Mouse (Mus musculus): ENCODE measurements around the gene Lmtk3. TPM values are rescaled to one million over a fixed set of nuclear protein-coding genes. Genes with fewer than 3 reads are reported as not detected.
A peak's percentile ranks its signal among the peaks of the same experiment; 100 is the strongest.

The Lmtk3 gene
- polyA plus RNA-seq, 1 experiment from 2014 or later = 1.1 TPM

- no peaks in the 10 kb centered on the region for H3K36me3 ChIP-seq (ENCODE audit: control insufficient read depth, insufficient read depth, low read length)
- no peaks in the 10 kb centered on the region for H3K9me3 ChIP-seq (ENCODE audit: control insufficient read depth, low read length)
- H3K9ac ChIP-seq (ENCODE audit: low read length) = 0 out of 2 replicates have a peak overlapping the region, but pooled peaks have one; percentile 63
- 45% methylated on average over 7 of the region's 7 CpGs for WGBS
- H3K27ac ChIP-seq (replicated peaks in 1 of 2; ENCODE audit: control insufficient read depth in 1 of 2, insufficient read depth in 1 of 2, low read depth in 2 of 2, low read length in 2 of 2) = no peak overlapping the region
- peak overlapping the region; percentile 83 for H3K4me2 ChIP-seq (ENCODE audit: low read length)
- no peak for ATAC-seq (ENCODE audit: insufficient number of reproducible peaks, insufficient read depth, low FRiP score, low read depth)
- peaks cover 4 to 18% of the 10 kb centered on the region in 2 experiments; a peak in 3 of 4 replicates for H3K4me1 ChIP-seq (ENCODE audit: control insufficient read depth in 2 of 2, insufficient read depth in 2 of 2, low read length in 2 of 2)
- H3K27me3 ChIP-seq (ENCODE audit: control insufficient read depth, insufficient read depth, low read length) = peaks cover 64% of the 10 kb centered on the region
- H3K4me3 ChIP-seq (ENCODE audit: control insufficient read depth in 1 of 2, insufficient read depth in 1 of 2, low read depth in 1 of 2, low read length in 2 of 2) = peak overlapping the region in 1 of 2 experiments; percentile 43; a peak in 2 of 4 replicates
Observed at GRCm38 (mm10) chr7:45798931-45799330, 15.4 kb downstream of the Lmtk3 start.

- H3K9ac ChIP-seq (ENCODE audit: low read length) = no peak overlapping the region
- WGBS = 42% methylated on average over 7 of the region's 7 CpGs
Observed at GRCm38 (mm10) chr7:45800001-45800400, 16.5 kb downstream of the Lmtk3 start.

GRCm38 (mm10) chr7:45800546-45801204, 17.1 kb downstream of the Lmtk3 start:
- H3K9me3 ChIP-seq (ENCODE audit: control insufficient read depth, low read length) = no peaks in the 10 kb centered on the region
- no peak overlapping the region for H3K27ac ChIP-seq (replicated peaks in 1 of 2; ENCODE audit: control insufficient read depth in 1 of 2, insufficient read depth in 1 of 2, low read depth in 2 of 2, low read length in 2 of 2)
- H3K27me3 ChIP-seq (ENCODE audit: control insufficient read depth, insufficient read depth, low read length) = peaks cover 51% of the 10 kb centered on the region
- 5% methylated on average over 24 of the region's 25 CpGs for WGBS
- peak overlapping the region; percentile 25; the same call in 1 of the 2 replicates for H3K9ac ChIP-seq (ENCODE audit: low read length)
- ATAC-seq (ENCODE audit: insufficient number of reproducible peaks, insufficient read depth, low FRiP score, low read depth) = peak; percentile 24; the same call in 1 of the 2 replicates
- H3K4me2 ChIP-seq (ENCODE audit: low read length) = peak overlapping the region; percentile 61
- peak overlapping the region in 1 of 2 experiments; percentile 13; a peak in 1 of 4 replicates for H3K4me3 ChIP-seq (ENCODE audit: control insufficient read depth in 1 of 2, insufficient read depth in 1 of 2, low read depth in 1 of 2, low read length in 2 of 2)
- peaks cover 4 to 18% of the 10 kb centered on the region in 2 experiments; a peak in 3 of 4 replicates for H3K4me1 ChIP-seq (ENCODE audit: control insufficient read depth in 2 of 2, insufficient read depth in 2 of 2, low read length in 2 of 2)
- H3K36me3 ChIP-seq (ENCODE audit: control insufficient read depth, insufficient read depth, low read length) = no peaks in the 10 kb centered on the region

More at GRCm38 (mm10) chr7:45800001-45800400, 16.5 kb downstream of the Lmtk3 start:
- no peak overlapping the region for H3K27ac ChIP-seq (replicated peaks in 1 of 2; ENCODE audit: control insufficient read depth in 1 of 2, insufficient read depth in 1 of 2, low read depth in 2 of 2, low read length in 2 of 2)
- no peaks in the 10 kb centered on the region for H3K9me3 ChIP-seq (ENCODE audit: control insufficient read depth, low read length)
- peak overlapping the region; percentile 61 for H3K4me2 ChIP-seq (ENCODE audit: low read length)
- peaks cover 54% of the 10 kb centered on the region for H3K27me3 ChIP-seq (ENCODE audit: control insufficient read depth, insufficient read depth, low read length)
- H3K36me3 ChIP-seq (ENCODE audit: control insufficient read depth, insufficient read depth, low read length) = no peaks in the 10 kb centered on the region
- H3K4me1 ChIP-seq (ENCODE audit: control insufficient read depth in 2 of 2, insufficient read depth in 2 of 2, low read length in 2 of 2) = peaks cover 4 to 18% of the 10 kb centered on the region in 2 experiments; a peak in 3 of 4 replicates
- H3K4me3 ChIP-seq (ENCODE audit: control insufficient read depth in 1 of 2, insufficient read depth in 1 of 2, low read depth in 1 of 2, low read length in 2 of 2) = 0 out of 4 replicates have a peak overlapping the region, but pooled peaks of 1 of the 2 experiments have one; percentile 13
- ATAC-seq (ENCODE audit: insufficient number of reproducible peaks, insufficient read depth, low FRiP score, low read depth) = no peak

DNA sequence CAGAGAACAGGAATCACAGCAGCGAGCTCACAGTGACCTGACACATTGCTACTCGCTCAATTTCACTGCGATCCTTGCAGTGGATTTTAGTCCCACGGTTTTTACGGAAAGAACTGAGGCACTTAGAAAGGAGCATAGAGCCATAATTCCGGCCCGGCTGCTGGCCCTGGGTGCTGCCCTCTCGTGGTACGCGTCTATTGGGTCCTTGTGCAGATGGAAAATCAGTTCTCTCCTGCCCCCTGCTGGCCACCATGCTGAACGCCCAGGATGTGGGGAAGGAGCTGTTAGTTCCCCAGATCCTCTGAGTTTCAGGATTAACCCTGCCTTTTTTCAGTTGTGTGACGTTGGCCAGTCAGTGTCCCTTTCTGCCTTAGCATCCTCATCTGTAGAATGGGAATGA, 17.8 kb downstream of the Lmtk3 start:
- Histone ChIP-seq H3K27me3 (ENCODE audit: control insufficient read depth, insufficient read depth, low read length) (peaks cover 46% of the 10 kb centered on the region), H3K9me3 (ENCODE audit: control insufficient read depth, low read length) (no peaks in the 10 kb centered on the region), H3K9ac (ENCODE audit: low read length) (no peak overlapping the region), H3K4me2 (ENCODE audit: low read length) (peak overlapping the region; percentile 61), H3K4me3 (ENCODE audit: control insufficient read depth in 1 of 2, insufficient read depth in 1 of 2, low read depth in 1 of 2, low read length in 2 of 2) (0 out of 4 replicates have a peak overlapping the region, but pooled peaks of 1 of the 2 experiments have one; percentile 13), H3K4me1 (ENCODE audit: control insufficient read depth in 2 of 2, insufficient read depth in 2 of 2, low read length in 2 of 2) (peaks cover 4 to 18% of the 10 kb centered on the region in 2 experiments; a peak in 3 of 4 replicates), H3K27ac (replicated peaks in 1 of 2; ENCODE audit: control insufficient read depth in 1 of 2, insufficient read depth in 1 of 2, low read depth in 2 of 2, low read length in 2 of 2) (no peak overlapping the region), H3K36me3 (ENCODE audit: control insufficient read depth, insufficient read depth, low read length) (peaks cover 3% of the 10 kb centered on the region)
- ATAC-seq (ENCODE audit: insufficient number of reproducible peaks, insufficient read depth, low FRiP score, low read depth) = no peak
- under 1% methylated on average over 12 of the region's 12 CpGs for whole genome bisulfite sequencing

DNA sequence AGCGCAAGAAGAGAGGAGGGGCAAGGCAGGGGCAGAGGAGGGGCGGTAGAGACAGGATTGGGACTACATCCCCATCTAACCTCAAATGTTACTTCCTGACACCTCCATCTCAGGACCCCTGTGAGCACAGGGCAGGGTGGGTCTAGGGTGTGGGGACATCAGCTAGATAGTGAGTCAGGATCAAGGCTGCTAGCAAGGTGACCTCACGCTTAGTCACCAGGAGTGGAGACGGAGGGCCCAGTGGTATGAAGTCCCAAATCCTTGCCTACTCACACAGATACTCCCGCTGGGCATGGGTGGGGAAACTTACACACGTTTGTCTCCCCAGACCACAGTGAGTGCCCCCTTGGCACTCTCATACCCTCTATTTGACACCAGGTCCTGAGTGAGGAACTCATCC, 19.0 kb downstream of the Lmtk3 start:
- H3K27ac ChIP-seq (replicated peaks in 1 of 2; ENCODE audit: control insufficient read depth in 1 of 2, insufficient read depth in 1 of 2, low read depth in 2 of 2, low read length in 2 of 2) = no peak overlapping the region
- peaks cover 15% of the 10 kb centered on the region for H3K36me3 ChIP-seq (ENCODE audit: control insufficient read depth, insufficient read depth, low read length)
- H3K9ac ChIP-seq (ENCODE audit: low read length) = no peak overlapping the region
- no peak overlapping the region for H3K4me2 ChIP-seq (ENCODE audit: low read length)
- 86% methylated on average over 6 of the region's 6 CpGs for WGBS
- peaks cover 34% of the 10 kb centered on the region for H3K27me3 ChIP-seq (ENCODE audit: control insufficient read depth, insufficient read depth, low read length)
- peaks cover 4 to 18% of the 10 kb centered on the region in 2 experiments; a peak in 3 of 4 replicates for H3K4me1 ChIP-seq (ENCODE audit: control insufficient read depth in 2 of 2, insufficient read depth in 2 of 2, low read length in 2 of 2)
- no peak overlapping the region for H3K4me3 ChIP-seq (ENCODE audit: control insufficient read depth in 1 of 2, insufficient read depth in 1 of 2, low read depth in 1 of 2, low read length in 2 of 2)
- H3K9me3 ChIP-seq (ENCODE audit: control insufficient read depth, low read length) = no peaks in the 10 kb centered on the region
- no peak for ATAC-seq (ENCODE audit: insufficient number of reproducible peaks, insufficient read depth, low FRiP score, low read depth)

GRCm38 (mm10) chr7:45805941-45806340, 22.4 kb downstream of the Lmtk3 start:
- WGBS = 62% methylated on average over 5 of the region's 5 CpGs
- Histone ChIP-seq H3K9me3 (ENCODE audit: control insufficient read depth, low read length) (no peaks in the 10 kb centered on the region), H3K27me3 (ENCODE audit: control insufficient read depth, insufficient read depth, low read length) (peaks cover 3% of the 10 kb centered on the region), H3K36me3 (ENCODE audit: control insufficient read depth, insufficient read depth, low read length) (peaks cover 49% of the 10 kb centered on the region), H3K9ac (ENCODE audit: low read length) (no peak overlapping the region), H3K4me2 (ENCODE audit: low read length) (no peak overlapping the region), H3K4me1 (ENCODE audit: control insufficient read depth in 2 of 2, insufficient read depth in 2 of 2, low read length in 2 of 2) (peaks cover 2 to 6% of the 10 kb centered on the region in 2 experiments; a peak in 2 of 4 replicates), H3K27ac (replicated peaks in 1 of 2; ENCODE audit: control insufficient read depth in 1 of 2, insufficient read depth in 1 of 2, low read depth in 2 of 2, low read length in 2 of 2) (no peak overlapping the region), H3K4me3 (ENCODE audit: control insufficient read depth in 1 of 2, insufficient read depth in 1 of 2, low read depth in 1 of 2, low read length in 2 of 2) (no peak overlapping the region)
- no peak for ATAC-seq (ENCODE audit: insufficient number of reproducible peaks, insufficient read depth, low FRiP score, low read depth)

- Histone ChIP-seq H3K27ac (replicated peaks in 1 of 2; ENCODE audit: control insufficient read depth in 1 of 2, insufficient read depth in 1 of 2, low read depth in 2 of 2, low read length in 2 of 2) (no peak overlapping the region), H3K27me3 (ENCODE audit: control insufficient read depth, insufficient read depth, low read length) (no peaks in the 10 kb centered on the region), H3K4me1 (ENCODE audit: control insufficient read depth in 2 of 2, insufficient read depth in 2 of 2, low read length in 2 of 2) (peaks cover 5 to 19% of the 10 kb centered on the region in 2 experiments; a peak in 3 of 4 replicates), H3K9ac (ENCODE audit: low read length) (no peak overlapping the region), H3K4me2 (ENCODE audit: low read length) (no peak overlapping the region), H3K36me3 (ENCODE audit: control insufficient read depth, insufficient read depth, low read length) (peaks cover 69% of the 10 kb centered on the region), H3K9me3 (ENCODE audit: control insufficient read depth, low read length) (no peaks in the 10 kb centered on the region), H3K4me3 (ENCODE audit: control insufficient read depth in 1 of 2, insufficient read depth in 1 of 2, low read depth in 1 of 2, low read length in 2 of 2) (no peak overlapping the region)
- WGBS = 55% methylated on average over 9 of the region's 11 CpGs
- no peak for ATAC-seq (ENCODE audit: insufficient number of reproducible peaks, insufficient read depth, low FRiP score, low read depth)
Observed at GRCm38 (mm10) chr7:45808471-45808870, 24.9 kb downstream of the Lmtk3 start.

Data from heart, embryonic 14.5 days (tissue).